Mouse (Mus musculus): ENCODE results near the gene Lypd6b. TPM values are rescaled to one million over a fixed set of nuclear protein-coding genes. Genes with fewer than 3 reads are reported as not detected.

The Lypd6b gene
- polyA plus RNA-seq, 1 experiment from 2014 or later: 18.8 TPM

DNA sequence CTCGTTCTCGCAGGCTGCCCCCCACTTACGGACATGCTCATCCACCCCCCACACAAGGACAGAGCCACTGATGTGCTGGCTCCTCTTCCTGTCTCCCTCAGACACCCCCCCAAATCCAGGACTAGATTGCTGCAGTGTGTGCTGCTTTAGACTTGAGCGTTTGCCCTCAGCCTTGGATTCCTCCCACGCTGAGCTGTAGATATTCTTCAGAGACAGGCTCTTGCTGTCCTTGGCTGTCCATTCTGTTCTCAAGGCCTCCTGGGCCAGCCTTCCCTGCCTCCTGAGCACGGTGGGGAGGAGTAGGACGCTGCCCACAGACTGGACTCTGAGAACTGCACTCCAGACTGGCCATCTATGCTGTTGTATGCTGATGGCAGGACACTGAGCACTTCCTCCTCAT is 40.5 kb upstream of the Lypd6b start:
- no peak overlapping the region for H3K27ac ChIP-seq (ENCODE audit: low read depth, low read length)
- H3K36me3 ChIP-seq (ENCODE audit: control insufficient read depth, insufficient read depth, low read length): peaks cover 15% of the 10 kb centered on the region; the same call in 1 of the 2 replicates
- 87% methylated on average over 7 of the region's 7 CpGs for WGBS
- H3K27me3 ChIP-seq (replicated peaks; ENCODE audit: control insufficient read depth, insufficient read depth, low read length): no peaks in the 10 kb centered on the region
- ATAC-seq: no peak
- no peaks in the 10 kb centered on the region for H3K9me3 ChIP-seq (ENCODE audit: control insufficient read depth, low read length)
- H3K4me1 ChIP-seq (ENCODE audit: control insufficient read depth, insufficient read depth, low read depth, low read length): peaks cover 26% of the 10 kb centered on the region
- no peak overlapping the region for H3K9ac ChIP-seq (ENCODE audit: low read depth, low read length)
- no peak overlapping the region for H3K4me3 ChIP-seq (ENCODE audit: low read length)
- H3K4me2 ChIP-seq (ENCODE audit: low read length): no peak overlapping the region

DNA sequence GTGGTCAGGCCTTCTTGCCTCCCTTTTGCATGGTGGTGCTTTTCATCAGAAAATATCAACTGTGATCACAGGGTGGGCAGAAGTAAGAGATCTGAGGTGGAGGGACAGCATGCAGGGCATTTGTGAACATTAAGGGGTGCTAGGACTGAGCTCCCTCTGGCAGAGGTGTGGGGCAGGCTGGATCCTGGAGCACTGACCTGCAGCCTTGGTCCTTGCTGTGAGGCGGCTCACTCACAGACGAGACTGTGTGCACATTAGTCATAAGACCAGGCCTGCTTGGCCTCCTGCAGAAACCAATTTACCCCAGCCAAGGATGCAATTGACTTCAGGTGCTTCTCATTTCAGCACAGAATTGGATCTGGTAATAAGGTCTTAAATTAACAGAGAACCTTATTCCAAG is 39.8 kb upstream of the Lypd6b start:
- no peaks in the 10 kb centered on the region for H3K9me3 ChIP-seq (ENCODE audit: control insufficient read depth, low read length)
- no peak for ATAC-seq
- 83% methylated on average over 2 of the region's 2 CpGs for WGBS
- H3K4me1 ChIP-seq (ENCODE audit: control insufficient read depth, insufficient read depth, low read depth, low read length): peaks cover 19% of the 10 kb centered on the region
- no peak overlapping the region for H3K4me2 ChIP-seq (ENCODE audit: low read length)
- no peak overlapping the region for H3K4me3 ChIP-seq (ENCODE audit: low read length)
- no peak overlapping the region for H3K27ac ChIP-seq (ENCODE audit: low read depth, low read length)
- no peak overlapping the region for H3K9ac ChIP-seq (ENCODE audit: low read depth, low read length)
- H3K27me3 ChIP-seq (replicated peaks; ENCODE audit: control insufficient read depth, insufficient read depth, low read length): no peaks in the 10 kb centered on the region
- H3K36me3 ChIP-seq (ENCODE audit: control insufficient read depth, insufficient read depth, low read length): peaks cover 22% of the 10 kb centered on the region; the same call in 1 of the 2 replicates

DNA sequence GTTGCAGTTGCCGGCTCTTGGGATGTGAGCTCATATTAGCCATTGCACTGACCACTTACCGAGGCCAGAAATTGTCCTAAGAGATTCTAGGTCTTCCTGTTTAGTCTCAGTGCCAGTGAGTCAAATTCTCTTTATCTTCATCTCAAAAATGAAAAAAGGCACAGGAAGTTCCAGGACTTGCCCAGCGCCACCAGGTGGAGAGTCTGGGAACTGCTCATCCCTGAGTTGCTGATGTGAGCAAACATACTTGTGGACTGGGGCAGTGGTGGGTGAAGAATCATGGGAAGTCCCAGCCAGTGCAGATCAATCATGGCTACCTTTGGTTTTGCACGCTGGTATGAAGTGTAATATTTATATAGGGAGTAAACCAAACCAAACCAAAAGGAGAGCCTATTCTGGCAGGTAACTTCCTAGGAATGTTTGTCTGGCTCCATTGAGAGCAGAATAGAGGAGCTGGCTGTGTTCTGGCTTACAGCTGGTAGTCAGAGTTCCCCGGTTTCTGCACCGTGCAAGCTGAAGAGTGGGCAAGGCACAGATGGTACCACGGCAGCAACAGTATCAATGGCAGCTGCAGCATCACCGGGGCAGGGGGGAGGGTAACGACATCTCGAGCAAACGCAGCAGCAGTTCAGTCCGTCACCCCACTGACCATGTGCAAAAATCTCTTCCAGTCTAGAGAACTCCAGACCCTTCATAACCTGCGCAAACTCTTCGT is 38.7 kb upstream of the Lypd6b start:
- H3K4me1 ChIP-seq (ENCODE audit: control insufficient read depth, insufficient read depth, low read depth, low read length): peaks cover 8% of the 10 kb centered on the region
- peaks cover 27% of the 10 kb centered on the region; the same call in 1 of the 2 replicates for H3K36me3 ChIP-seq (ENCODE audit: control insufficient read depth, insufficient read depth, low read length)
- WGBS: 78% methylated on average over 14 of the region's 14 CpGs
- H3K9ac ChIP-seq (ENCODE audit: low read depth, low read length): no peak overlapping the region
- no peaks in the 10 kb centered on the region for H3K9me3 ChIP-seq (ENCODE audit: control insufficient read depth, low read length)
- H3K4me2 ChIP-seq (ENCODE audit: low read length): no peak overlapping the region
- no peak overlapping the region for H3K4me3 ChIP-seq (ENCODE audit: low read length)
- H3K27ac ChIP-seq (ENCODE audit: low read depth, low read length): no peak overlapping the region; the same call in 1 of the 2 replicates
- H3K27me3 ChIP-seq (replicated peaks; ENCODE audit: control insufficient read depth, insufficient read depth, low read length): no peaks in the 10 kb centered on the region
- ATAC-seq: no peak

DNA sequence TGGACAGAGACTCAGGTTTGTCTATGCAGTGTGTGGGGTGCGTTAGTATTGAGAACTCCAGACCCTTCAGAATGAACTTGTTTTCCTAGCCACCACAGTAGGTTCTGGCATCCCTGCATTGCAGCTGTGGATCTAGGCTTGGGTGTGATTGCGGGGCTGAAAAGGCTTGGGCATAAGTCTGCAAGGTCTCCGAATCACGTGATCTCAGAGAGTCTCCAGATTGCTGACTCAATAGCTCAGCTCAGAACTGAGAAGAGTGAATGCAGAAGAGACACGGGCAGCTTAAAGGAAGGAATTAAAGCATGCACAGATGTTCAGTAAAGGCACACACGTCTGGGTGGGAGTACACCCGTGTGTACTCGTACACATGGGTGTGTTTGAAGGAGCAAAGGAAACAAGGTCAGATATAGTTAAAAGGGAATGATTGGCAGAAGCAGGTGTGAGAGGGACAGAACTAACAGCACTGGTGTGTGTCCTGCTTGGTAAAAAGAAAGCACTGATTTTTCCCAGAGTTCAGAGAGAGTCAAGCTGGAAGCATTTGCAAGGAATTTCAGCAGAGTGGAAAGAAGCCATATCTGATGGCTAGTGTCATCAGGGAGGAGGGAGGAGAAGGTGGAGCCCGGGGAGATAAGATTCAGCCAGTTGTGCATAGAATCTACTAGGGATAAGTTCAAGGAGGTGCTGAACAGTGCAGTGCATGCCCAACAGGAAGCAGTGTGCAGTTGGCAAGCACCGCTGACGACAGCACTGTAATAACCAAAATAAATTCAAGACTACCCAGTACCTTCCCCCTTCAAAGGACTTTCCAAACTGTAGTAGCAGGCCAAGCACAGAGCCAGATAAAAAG is 37.5 kb upstream of the Lypd6b start:
- ATAC-seq: no peak
- no peaks in the 10 kb centered on the region for H3K27me3 ChIP-seq (replicated peaks; ENCODE audit: control insufficient read depth, insufficient read depth, low read length)
- H3K27ac ChIP-seq (ENCODE audit: low read depth, low read length): no peak overlapping the region
- no peak overlapping the region for H3K9ac ChIP-seq (ENCODE audit: low read depth, low read length)
- H3K4me1 ChIP-seq (ENCODE audit: control insufficient read depth, insufficient read depth, low read depth, low read length): peaks cover 4% of the 10 kb centered on the region; the same call in 1 of the 2 replicates
- no peak overlapping the region for H3K4me2 ChIP-seq (ENCODE audit: low read length)
- peaks cover 27% of the 10 kb centered on the region; the same call in 1 of the 2 replicates for H3K36me3 ChIP-seq (ENCODE audit: control insufficient read depth, insufficient read depth, low read length)
- no peaks in the 10 kb centered on the region for H3K9me3 ChIP-seq (ENCODE audit: control insufficient read depth, low read length)
- H3K4me3 ChIP-seq (ENCODE audit: low read length): no peak overlapping the region
- 86% methylated on average over 11 of the region's 11 CpGs for WGBS

DNA sequence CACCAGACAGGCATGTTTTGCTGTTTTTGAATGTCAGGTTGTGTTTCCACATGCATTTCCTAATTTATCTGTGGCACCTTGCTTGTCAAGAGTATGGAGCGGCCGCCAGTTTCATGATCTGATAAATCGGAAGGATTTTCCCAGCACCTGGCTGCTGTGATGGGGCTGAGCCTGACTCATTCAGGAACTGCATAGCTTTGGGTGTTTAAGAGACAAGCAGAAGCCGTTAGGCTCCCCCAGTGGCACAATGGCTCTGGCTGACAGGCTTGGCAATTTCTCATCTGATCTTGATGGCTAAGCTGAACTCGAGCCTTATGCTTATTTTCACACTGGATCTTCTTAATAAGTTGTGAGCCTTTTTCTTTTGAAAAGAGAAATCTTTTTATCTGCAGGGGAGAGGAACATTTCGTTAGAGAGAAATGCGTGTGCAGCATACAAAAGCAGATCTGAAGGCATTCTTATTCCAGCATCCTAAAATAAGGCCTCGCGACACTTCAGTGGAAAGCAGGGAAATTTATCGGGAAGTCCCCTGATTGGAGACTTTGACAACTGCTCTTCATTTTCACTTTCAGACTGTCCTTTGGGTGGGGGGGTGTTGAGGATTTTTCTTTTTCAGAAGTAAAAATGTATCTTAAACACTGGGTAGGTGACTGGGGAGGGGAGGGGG is 35.8 kb upstream of the Lypd6b start:
- no peak overlapping the region for H3K4me3 ChIP-seq (ENCODE audit: low read length)
- no peak for ATAC-seq
- H3K27me3 ChIP-seq (replicated peaks; ENCODE audit: control insufficient read depth, insufficient read depth, low read length): no peaks in the 10 kb centered on the region
- WGBS: 75% methylated on average over 10 of the region's 10 CpGs
- H3K4me1 ChIP-seq (ENCODE audit: control insufficient read depth, insufficient read depth, low read depth, low read length): 0 out of 2 replicates have a peak, but pooled peaks cover 2% of the 10 kb centered on the region
- H3K36me3 ChIP-seq (ENCODE audit: control insufficient read depth, insufficient read depth, low read length): peaks cover 30% of the 10 kb centered on the region; the same call in 1 of the 2 replicates
- H3K9ac ChIP-seq (ENCODE audit: low read depth, low read length): no peak overlapping the region
- no peaks in the 10 kb centered on the region for H3K9me3 ChIP-seq (ENCODE audit: control insufficient read depth, low read length)
- no peak overlapping the region for H3K27ac ChIP-seq (ENCODE audit: low read depth, low read length)
- H3K4me2 ChIP-seq (ENCODE audit: low read length): no peak overlapping the region

DNA sequence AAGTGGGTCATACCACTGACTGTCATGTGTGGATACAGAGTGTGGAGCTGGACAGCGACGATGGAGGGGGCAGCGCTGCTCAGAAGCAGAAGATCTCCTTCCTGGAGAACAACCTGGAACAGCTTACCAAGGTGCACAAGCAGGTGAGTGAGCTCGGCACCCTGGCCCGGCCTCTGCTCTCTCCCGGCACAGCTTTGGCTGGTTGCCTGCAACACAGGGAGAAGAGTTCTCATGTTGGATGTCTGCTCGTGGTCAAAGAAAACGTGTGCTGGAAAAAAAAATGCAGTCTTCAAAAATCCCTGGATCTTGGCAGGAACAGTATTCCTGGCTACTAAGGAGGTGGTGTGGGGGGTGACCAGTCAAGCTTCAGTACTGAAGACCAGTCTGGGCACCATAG is 35.3 kb upstream of the Lypd6b start:
- H3K4me3 ChIP-seq (ENCODE audit: low read length): no peak overlapping the region
- WGBS: 84% methylated on average over 8 of the region's 8 CpGs
- H3K9ac ChIP-seq (ENCODE audit: low read depth, low read length): no peak overlapping the region
- H3K36me3 ChIP-seq (ENCODE audit: control insufficient read depth, insufficient read depth, low read length): peaks cover 29% of the 10 kb centered on the region; the same call in 1 of the 2 replicates
- H3K27me3 ChIP-seq (replicated peaks; ENCODE audit: control insufficient read depth, insufficient read depth, low read length): no peaks in the 10 kb centered on the region
- no peak for ATAC-seq
- H3K4me2 ChIP-seq (ENCODE audit: low read length): no peak overlapping the region
- no peaks in the 10 kb centered on the region for H3K9me3 ChIP-seq (ENCODE audit: control insufficient read depth, low read length)
- H3K27ac ChIP-seq (ENCODE audit: low read depth, low read length): peak overlapping the region; percentile 6; the same call in 1 of the 2 replicates
- H3K4me1 ChIP-seq (ENCODE audit: control insufficient read depth, insufficient read depth, low read depth, low read length): 0 out of 2 replicates have a peak, but pooled peaks cover 2% of the 10 kb centered on the region

DNA sequence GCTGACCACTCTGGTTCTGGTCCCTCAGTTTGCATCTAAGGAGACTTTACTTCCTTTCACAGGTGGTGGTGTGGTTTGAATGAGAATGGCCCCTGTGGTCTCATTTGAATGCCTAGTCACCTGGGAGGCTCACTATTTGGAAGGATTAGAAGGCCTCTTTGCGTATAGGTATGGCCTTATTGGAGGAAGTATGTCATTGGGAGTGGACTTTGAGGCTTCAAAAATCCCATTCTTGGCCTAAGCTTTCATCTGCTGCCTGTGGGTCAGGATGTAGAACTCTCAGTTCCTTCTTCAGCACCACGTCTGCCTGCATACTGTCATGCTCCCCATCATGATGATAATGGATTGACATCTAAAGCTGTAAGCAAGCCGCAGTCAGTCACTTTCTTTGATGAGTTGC is 34.4 kb upstream of the Lypd6b start:
- Histone ChIP-seq H3K9ac (ENCODE audit: low read depth, low read length) (no peak overlapping the region), H3K36me3 (ENCODE audit: control insufficient read depth, insufficient read depth, low read length) (peaks cover 33% of the 10 kb centered on the region; the same call in 1 of the 2 replicates), H3K4me2 (ENCODE audit: low read length) (no peak overlapping the region), H3K4me1 (ENCODE audit: control insufficient read depth, insufficient read depth, low read depth, low read length) (0 out of 2 replicates have a peak, but pooled peaks cover 2% of the 10 kb centered on the region), H3K27me3 (replicated peaks; ENCODE audit: control insufficient read depth, insufficient read depth, low read length) (no peaks in the 10 kb centered on the region), H3K9me3 (ENCODE audit: control insufficient read depth, low read length) (no peaks in the 10 kb centered on the region), H3K4me3 (ENCODE audit: low read length) (no peak overlapping the region), H3K27ac (ENCODE audit: low read depth, low read length) (no peak overlapping the region)
- 92% methylated on average over 3 of the region's 3 CpGs for WGBS
- ATAC-seq: no peak

DNA sequence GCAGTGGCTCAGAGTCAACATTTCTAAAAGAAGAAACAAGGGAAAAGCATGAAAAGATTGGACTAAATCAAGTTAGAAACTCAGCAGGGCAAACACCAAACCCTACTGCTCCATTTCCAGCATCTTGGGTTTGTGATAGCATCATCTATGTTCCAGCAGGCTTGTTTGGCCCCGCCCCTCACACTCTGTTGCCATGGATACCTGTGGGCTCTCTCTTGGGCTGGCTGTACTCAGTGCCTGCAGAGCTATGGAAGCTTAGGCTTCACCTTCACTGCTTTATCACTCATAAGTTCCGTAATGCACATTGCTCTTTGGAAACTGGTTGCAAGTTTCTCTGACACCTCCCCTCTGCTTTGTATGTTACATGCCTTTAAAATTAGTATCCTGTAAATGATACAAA is 32.4 kb upstream of the Lypd6b start:
- Histone ChIP-seq H3K4me2 (ENCODE audit: low read length) (no peak overlapping the region), H3K36me3 (ENCODE audit: control insufficient read depth, insufficient read depth, low read length) (peaks cover 42% of the 10 kb centered on the region), H3K27ac (ENCODE audit: low read depth, low read length) (no peak overlapping the region), H3K4me3 (ENCODE audit: low read length) (no peak overlapping the region), H3K9ac (ENCODE audit: low read depth, low read length) (no peak overlapping the region), H3K9me3 (ENCODE audit: control insufficient read depth, low read length) (no peaks in the 10 kb centered on the region), H3K27me3 (replicated peaks; ENCODE audit: control insufficient read depth, insufficient read depth, low read length) (no peaks in the 10 kb centered on the region), H3K4me1 (ENCODE audit: control insufficient read depth, insufficient read depth, low read depth, low read length) (0 out of 2 replicates have a peak, but pooled peaks cover 2% of the 10 kb centered on the region)
- 64% methylated on average over 2 of the region's 2 CpGs for WGBS
- peak; percentile 66; the same call in 1 of the 2 replicates for ATAC-seq
